Mouse (Mus musculus): ENCODE results near the gene Otof. TPM values are rescaled to one million over a fixed set of nuclear protein-coding genes. Genes with fewer than 3 reads are reported as not detected.
A peak's percentile ranks its signal among the peaks of the same experiment; 100 is the strongest.

Gene Otof
- polyA plus RNA-seq, 1 experiment: 0.11 TPM

DNA sequence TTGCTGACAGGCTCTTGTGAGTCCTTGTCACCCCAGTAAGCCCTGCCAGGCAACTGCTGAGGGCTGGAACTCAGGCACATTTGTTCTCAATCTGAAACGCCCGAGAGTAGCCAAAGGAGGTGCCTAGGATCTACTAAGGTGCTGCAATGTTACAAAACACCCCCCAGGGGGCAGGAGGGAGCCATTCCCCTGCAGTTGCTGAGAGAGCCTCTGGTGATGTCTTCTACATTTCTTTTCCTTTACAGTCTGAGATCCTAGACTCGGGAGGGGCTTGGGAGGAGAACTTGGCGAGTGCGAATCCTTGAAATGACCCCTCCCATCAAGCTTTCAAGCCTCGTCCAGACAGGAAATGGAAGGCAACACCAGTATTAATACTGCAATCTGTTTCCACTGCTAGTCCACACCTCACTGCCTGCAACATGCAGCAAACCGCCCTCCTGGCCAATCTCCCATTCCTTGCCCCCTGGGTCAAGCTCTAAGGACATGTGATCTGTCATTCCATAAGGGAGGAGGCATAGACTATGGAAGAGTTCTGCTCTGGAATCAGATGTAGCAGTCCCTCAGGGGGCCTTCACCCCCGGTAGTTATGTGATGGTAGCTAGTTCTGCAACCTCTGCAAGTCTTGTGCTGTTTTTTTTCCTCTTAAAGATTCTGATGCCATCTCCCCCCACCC is 38.0 kb downstream of the Otof start:
- peak; percentile 35 for DNase-seq (ENCODE audit: low spot score)

DNA sequence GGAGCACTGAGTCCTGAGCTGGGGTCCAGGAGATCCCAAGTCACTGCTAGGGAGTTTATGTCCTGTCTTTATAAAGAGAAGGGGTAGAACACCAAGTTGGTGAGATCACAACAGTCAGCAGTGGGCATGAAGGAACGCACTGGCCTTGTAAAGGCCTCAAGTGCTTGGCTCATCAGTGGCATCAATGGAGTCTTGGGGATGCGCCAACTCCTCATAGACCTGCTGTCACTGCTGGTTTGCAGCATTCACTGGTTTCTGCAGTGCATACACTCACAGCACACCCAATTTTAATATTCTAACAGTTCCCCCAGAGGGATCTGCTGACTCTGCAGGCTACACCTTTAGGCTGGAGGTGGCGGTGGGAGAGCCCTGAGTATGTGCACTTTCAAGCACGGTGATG is 38.6 kb downstream of the Otof start:
- no peak for DNase-seq (ENCODE audit: low spot score)

DNA sequence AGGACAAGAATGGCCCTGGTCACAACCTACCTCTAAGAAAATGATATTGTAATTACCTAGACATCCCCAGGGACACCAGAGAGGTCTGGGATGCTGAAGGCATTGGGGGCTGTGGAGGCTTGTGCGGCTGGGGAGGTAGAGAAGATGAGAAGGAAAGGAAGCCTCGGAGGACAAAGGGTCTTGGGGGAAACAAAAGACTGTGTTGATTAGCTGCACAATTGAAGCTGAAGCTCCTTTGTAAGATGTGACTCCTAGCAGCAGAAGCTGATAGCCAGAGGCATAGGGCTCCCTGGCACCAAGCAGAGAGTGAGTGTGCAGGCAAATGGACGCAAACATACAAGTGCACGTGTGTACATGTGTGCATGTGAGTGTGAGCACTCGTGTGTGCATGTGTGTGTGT is 45.1 kb downstream of the Otof start:
- DNase-seq (ENCODE audit: low spot score): no peak

DNA sequence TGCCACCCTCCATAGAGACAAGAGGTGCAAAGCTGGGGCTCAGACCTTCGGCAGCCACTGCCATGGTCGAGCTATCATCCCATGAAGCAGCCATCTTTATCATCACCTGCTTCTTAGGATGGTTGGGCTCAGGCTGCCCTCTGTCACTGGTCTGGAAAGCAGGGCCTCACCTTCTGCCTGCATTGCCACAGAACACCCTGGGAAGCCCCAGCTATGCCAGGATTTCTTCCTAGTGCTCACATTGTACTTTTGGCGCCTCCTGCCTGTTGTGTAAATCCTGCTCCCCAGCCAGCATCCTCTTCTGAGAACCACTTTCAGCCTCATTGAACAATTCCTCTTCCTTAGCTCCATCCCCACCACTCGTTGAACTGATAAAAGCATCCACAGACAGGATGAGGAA is 45.9 kb downstream of the Otof start:
- no peak for DNase-seq (ENCODE audit: low spot score)

DNA sequence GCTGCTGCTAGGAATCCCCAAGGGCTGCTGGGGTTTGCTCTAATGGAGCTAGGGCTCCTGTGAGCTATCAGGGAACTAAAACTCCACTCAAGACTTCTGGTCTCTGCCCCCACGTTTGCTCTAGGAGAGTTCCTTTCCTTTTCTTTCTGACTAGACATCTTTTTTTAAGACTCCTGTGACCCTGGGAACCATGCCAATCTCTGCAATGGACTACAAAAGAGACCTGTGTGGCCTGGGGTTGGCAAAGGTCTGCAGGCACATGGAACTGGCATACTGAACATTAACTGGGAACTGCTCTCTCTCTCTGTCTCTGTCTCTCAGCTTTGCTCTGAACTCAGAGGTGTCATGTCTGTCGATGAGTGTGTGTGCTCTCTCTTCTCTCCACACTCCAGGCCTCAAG is 46.4 kb downstream of the Otof start:
- no peak for DNase-seq (ENCODE audit: low spot score)

DNA sequence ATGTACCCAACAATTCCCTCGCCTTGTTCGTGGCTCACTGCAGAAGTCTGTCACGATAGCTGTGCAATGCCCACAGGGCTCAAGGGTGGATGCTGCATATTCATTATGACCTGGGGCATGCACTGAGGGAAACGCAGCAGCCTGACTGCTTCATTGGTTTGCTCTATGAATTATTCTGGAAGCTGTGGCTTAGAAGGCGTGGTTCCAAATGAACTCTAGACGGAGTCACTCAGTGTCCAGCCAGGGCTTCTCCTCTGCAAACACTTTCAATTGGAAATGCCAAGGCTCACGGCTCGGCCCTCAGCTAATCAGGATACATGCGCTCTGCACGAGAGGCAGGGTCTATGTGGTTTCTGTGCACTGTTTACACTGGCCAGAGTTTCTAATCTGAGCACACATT is 50.2 kb downstream of the Otof start:
- DNase-seq (ENCODE audit: low spot score): no peak

DNA sequence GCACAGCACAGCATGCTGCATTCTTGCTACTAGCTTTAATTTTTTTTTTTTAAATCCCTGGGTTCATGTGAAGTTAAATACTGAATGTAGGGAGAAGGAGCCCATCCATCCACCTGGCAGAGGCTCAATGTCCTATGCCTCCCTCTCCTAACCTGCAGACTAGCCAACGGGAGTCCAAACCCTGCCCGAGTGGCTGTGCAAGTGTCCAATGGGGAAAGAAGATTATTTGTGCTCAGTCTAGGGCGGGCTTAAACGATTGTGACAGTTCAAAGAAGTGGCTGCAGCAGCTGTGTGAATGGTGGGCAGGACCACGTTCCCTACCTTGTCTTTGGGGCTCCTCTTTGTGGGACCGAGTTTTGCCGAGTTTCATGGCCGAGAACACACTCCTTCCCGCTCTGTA is 54.9 kb downstream of the Otof start:
- DNase-seq (ENCODE audit: low spot score): no peak

DNA sequence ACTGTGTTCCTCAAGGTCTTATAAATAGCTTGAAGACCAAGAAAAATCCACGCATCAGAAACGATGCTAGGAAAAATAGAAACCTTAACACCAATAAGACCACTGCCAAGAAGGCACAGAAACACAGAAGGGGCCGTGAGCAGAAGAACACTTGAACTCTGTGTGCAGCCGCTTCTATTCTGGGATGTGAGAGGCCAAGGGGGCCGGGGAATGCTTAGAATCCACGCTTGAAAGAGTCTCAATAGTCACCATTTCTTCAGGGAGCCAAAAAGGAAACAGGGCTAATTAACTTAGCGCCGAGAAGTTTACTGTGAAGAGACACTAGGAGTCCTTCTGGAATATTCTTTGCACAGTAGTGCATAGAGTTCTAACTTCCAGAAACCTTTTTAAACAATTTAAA is 60.6 kb downstream of the Otof start:
- no peak for DNase-seq (ENCODE audit: low spot score)

DNA sequence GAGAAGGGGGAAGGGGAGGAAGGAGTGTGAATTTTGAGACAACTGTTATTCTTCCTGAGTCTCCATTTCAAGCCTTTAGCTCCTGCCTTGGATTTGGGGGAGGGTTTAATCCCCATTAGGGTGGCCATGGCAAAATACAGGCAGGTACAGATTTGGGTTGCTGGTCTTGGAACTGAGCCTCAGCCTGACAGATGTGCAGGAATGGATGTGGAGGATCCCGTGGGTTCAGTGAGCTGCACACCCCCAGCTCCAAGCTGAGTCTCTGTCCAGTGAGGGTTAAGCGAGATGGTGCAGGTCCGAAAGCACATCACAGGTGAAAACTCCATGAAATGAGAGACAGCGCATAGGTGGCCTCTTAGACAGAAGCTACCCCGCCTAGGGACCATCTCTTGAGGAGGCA is 61.2 kb downstream of the Otof start:
- no peak for DNase-seq (ENCODE audit: low spot score)

DNA sequence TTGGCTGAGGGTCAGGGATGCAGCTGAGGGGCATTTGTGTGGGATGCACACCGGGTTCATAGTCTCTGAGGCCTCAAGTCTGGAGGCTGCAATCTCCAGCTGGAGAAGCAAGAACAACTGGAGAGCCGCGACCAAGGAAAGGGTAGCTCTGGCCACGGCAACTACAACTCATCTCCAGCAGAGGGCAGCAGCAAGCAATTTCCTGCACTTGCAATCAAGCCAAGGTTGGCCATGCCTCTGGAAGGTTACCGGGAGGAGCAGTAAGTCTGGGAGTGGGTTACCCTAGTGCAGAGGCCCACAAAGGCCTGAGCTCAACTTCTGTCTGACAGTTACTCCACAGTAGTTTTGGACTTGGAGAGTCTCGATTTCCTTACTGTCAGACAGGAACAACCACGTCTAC is 70.3 kb downstream of the Otof start:
- DNase-seq (ENCODE audit: low spot score): peak; percentile 57

DNA sequence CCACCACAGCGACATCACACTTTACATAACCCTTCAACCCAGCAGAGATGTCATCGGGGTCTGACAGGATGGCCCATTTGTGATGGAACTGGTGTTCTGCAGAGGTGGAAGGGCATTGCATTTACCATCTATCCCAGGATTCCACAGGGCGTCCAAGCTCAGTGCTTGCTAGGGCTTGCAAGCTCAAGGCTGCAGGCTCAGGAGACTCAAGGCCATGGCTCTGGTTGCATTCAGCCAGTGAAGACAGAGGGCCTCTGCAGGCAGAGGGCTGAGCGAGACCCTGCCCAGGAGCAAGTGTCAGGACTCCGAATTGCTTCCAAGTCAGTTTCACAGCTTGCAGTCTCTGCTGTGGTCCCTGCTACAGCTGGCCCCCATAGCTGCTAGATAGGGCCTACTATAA is 71.9 kb downstream of the Otof start:
- no peak for DNase-seq (ENCODE audit: low spot score)

DNA sequence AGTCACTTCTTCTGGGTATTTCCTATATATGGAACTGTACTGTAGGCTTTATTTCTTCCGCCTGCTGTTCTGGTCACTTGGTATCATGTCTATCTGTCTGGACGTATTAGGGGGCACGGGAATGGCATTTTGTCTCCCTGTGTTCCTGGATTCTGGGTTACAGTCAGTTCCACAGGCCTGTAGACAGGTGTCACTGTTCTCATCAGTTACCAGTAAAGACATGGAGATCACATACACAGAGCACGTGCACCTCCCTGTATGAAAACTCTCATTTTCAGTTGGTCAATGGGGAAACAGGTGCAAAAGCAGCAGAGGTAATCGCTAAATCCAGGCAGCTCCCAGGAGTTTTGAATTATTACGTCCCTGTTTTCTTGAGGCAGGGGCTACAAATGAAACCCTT is 74.0 kb downstream of the Otof start:
- no peak for DNase-seq (ENCODE audit: low spot score)

DNA sequence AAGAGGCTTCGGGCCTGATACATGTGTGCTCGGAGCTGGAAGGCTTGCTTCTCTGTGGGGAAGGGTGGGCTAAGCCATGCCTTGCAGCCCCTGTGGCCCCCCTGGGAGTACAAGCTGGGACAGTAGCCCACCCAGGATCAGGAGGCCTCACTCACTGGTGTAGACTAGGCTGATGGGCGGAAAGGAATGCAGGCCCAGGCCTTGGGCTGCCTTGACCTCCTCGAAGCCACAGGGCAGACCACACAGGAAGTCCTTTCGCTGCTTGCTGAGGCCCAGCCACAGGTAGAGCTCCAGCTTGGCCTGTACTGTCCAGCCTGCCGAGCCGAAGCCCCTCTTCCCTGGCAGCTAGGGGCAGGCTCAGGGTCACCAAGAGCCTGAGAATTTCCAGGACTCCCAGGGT is 78.9 kb downstream of the Otof start:
- DNase-seq (ENCODE audit: low spot score): no peak

DNA sequence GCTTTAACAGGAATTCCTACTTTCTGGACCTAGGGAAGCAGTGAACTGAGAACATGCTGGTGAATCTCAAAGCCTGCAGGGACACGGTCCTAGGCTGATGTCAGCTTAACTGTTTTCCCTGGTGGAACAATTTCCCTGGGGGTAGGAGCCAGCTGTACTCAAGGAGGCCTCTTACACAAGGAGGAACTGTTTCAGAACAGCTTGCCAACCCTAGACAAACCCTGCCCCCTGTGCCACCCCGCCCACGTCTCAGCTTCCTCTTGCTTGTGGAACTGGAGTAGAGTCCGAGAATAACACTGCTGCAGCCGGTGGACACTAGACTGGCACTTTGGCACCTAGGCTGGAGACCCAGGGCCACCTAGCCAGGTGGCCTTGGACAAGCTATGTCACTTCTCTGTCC is 92.3 kb downstream of the Otof start:
- no peak for DNase-seq (ENCODE audit: low spot score)

DNA sequence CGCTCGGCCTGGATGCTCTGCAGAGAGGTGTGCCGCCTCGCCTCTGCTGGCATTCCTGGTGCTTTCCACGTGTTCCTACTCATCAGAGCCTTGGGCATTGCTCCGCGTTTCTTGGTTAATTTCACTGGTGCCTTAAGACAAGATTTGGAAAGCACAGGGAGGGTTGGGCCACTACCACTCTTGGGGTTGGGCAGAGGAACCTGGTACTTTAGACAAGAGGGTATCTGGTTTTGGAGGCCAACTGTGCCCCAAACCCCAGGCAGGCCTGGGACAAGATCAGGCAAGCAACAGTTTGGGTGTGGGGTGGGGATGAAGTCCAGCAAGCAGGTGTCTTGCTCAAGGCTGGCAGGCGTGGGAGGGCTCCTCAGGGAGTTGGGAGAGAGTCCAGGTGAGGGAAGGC is 94.3 kb downstream of the Otof start:
- DNase-seq (ENCODE audit: low spot score): no peak

DNA sequence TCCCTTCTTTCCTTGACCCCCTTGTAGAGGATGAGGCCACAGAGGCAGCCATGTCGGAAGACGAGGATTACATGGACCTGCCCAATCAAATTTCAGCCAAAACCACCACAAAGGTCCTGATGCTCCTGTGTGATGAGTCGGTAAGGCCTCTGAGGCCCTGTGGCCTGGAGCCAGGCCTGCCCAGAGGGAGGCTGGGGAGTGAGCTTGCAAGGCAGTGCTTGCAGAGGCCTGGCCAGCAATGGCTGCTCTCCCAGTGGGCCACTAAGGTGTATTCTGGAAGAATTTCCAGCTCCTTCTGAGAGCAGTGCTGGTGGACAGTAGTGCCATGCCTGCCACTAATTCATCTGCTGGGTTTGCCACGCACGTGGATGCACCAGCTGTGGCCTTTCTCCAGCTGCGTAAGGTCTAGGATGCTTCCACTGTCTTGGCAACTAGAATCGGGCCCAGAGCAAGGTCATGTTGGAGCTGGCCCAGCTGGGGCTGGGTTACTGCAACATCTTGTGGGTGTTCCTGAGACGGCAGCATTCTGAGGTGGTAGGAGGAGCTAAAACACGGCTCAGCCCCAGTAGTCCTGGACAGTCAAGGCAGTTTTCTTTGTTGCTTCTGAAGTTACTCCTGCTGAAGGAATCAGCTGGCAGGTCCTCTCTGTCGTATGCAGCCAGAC is 103.2 kb downstream of the Otof start:
- no peak for DNase-seq (ENCODE audit: low spot score)

DNA sequence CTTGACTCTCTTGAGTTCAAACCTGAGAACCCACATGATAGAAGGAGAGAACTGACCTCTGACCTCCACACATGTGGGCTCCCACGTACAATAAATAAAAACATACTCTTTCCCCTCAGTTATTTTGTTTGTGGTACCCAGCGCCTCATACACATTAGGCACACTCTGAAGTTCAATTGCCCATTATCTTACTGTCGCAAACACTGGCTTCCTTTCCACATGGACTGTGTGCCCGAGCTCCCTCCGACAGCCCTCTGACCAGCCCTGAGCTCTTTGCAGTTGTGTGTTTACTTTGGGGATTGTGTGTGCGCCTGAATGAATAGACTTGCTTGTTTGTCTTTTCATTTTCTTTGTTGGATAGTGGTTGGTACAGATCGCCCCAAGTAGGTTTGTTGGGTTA is 105.1 kb downstream of the Otof start:
- DNase-seq (ENCODE audit: low spot score): no peak

DNA sequence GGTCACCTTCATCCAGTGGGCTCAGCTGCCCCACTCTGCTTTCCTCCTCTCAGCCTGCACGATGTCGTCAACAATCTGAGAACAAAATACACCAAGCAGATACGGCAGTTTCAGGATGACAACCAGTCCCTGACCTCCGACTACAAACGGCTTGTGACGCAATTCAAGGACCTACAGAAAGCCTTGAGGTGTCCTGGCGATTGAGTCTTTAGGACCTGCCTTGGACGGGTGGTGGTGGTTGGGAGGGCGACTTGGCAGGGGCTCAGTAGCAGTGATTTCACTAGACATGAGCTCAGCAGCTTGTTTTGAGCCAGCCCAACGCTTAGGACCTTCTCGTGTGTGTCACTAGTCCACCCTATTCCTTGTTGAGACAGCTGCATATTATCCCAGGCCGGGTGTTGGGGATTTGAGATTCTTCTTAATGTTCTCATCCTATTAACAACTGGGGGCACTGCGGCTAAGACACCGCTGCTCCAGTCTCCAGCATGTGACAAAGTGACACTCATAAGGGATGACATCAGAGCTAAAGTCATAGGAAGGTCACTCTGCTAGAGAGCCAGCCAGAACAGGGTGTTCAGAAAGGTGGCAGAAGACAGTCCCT is 106.1 kb downstream of the Otof start:
- DNase-seq (ENCODE audit: low spot score): no peak

DNA sequence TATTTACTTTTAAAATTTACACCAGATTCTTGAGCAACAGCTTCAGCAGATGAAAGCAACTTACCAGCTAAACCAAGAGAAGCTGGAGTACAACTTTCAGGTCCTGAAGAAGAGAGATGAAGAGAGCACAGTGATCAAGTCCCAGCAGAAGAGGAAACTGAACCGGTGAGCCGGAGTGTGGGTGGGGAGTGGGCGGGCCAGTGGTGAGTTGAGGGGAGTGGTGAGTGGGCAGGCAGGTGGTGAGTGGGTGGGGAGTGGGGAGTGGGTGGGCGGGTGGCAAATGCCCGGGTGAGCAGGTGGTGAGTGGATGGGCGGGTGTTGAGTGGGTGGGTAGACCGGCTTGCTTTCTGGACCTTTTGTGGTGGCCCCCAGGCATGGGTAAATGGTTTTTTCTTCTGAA is 106.6 kb downstream of the Otof start:
- DNase-seq (ENCODE audit: low spot score): no peak

DNA sequence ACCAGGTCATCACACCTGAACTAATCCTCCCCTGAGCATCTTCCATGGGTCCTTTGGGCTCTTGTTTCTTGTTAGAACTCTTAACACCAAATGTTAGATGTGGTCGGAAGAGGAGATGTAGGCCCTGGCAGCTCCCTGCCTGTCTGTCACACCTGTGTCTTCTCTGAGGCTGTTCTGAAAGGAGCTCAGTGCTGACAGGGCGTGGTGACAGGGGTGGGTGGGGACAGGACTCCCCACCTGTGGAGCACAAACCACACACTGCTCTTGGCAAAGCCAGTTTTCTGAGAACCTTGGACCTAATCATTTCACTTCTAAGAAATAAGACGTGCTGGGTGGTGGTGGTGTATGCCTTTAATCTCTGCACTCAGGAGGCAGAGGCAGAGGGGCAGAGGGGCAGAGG is 108.1 kb downstream of the Otof start:
- DNase-seq (ENCODE audit: low spot score): no peak

DNA sequence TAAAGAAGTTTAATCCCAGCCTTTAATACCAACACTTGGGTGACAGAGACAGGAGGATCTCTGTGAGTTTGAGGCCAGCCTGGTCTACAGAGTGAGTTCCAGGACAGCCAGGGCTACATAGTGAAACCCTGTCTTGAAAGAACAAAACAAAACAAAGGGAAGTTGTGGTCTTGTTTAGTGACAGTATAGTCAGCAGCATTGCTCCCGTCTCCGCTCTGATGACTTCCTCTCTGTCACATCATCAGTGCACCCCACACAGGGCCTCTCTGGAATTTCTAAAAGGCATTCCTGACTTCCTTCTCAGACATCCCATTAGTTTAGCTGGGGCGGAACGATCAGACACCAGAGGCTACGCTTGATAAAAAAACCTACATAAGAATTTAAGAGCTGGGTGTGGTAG is 117.8 kb downstream of the Otof start:
- DNase-seq (ENCODE audit: low spot score): no peak

DNA sequence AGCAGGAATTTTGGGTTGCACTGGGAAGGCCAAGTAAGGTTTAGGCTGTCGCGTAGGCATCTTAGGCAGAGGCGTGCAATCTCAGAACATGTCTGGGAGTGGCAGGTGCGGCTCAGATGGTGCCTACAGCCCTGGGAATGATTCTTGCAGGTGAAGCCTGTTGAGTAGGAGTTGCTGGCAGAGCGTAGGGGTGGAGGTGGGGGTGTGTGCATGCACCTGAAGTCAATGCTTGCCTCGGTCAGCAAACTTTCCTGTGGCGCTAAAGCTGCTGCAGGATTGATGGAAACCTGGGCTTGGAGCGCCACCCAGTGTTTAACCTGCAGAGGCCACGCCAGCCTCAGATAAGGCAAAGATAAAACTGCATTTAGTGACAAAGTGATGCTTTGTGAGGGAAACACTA is 118.6 kb downstream of the Otof start:
- DNase-seq (ENCODE audit: low spot score): peak; percentile 52

DNA sequence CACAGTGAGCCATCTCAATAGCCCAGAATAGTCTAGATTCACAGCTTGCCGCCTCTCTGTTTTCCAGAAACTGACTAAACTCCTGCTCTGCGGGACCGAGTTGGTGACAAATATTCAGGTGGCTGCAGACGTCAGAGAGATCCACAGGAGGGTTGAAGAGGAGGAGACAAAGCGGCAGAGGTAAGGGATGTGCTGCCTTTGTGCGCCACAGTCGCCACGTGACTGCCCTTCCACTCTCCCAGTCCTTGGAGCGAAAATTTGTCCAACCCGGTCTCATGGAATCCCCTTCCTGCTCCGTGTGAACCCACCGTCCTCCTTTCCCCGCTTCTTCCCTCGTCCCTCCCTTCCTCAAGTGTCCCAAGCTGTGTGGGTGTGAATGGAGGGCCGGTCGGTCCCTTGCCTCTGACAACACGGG is 119.1 kb downstream of the Otof start:
- no peak for DNase-seq (ENCODE audit: low spot score)
